Mouse (Mus musculus) spleen, adult 2 months (tissue): ENCODE data around the gene Lrrc8b.

Source experiments
- CTCF ChIP-seq: fragments of 200-500 bp; IDR thresholded peaks from 2 replicates; pipeline ENCODE4 v1.5.1; 2011; ENCODE audit warnings: mild to moderate bottlenecking, inconsistent platforms; ENCODE audit not compliant: insufficient read depth, insufficient read length, insufficient replicate concordance; ENCODE audit errors: extremely low read depth
- POLR2A ChIP-seq: fragments of 200-500 bp; IDR thresholded peaks from 2 replicates; pipeline ENCODE4 v1.6.1; 2011; ENCODE audit warnings: low read depth, low read length, inconsistent platforms

DNA sequence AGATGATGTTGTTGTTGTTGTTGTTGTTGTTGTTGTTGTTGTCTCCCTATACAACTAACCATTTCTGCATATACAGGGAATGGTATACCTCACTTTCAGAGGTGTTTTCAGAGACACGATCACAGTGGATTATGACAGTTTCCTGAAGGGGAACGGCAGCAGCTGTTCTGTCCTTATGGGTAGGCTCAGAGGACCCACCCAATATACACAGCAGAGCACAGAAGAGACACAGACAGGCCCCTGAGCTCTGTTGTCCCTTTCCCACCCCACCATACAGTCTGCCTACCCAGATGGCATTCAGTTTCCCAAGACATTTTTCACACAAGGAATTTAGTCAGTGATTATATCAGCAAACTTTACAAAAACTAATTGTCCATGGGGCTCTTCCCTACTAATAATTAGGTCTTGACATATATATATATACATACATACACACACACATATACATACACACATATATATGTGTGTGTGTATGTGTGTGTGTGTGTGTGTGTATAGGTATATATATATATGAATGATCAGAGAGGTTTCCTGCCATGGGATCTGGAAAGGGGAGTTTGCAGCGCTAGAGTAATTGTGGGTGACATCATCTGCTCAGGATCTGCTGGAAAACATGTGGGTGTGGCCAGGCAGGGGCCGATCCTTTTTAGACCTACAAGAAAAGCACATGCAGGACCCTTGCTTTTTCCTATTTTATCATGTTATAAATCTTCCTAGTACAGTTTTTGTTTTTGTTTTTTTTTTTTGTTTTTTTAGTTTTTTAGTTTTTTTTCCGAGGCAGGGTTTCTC is 26.8 kb downstream of the Lrrc8b start:
- no peak for TF ChIP-seq CTCF
- no peak for TF ChIP-seq POLR2A
